Mouse (Mus musculus) heart, adult 8-10 months (tissue): ENCODE measurements at regions not wholly inside any gene's neighbourhood (a gene's known extent, or its start where the extent isn't known, plus 50 kb on each side); places are given as distances from the start of the nearest gene placed in this dataset.
A peak's percentile ranks its signal among the peaks of the same experiment; 100 is the strongest.

Experiments used
- DNase-seq: peaks from one replicate; pipeline ENCODE4 v3.0.0; 2022; ENCODE audit warnings: low spot score

- DNase-seq = no peak
Observed at GRCm38 (mm10) chr1:69376923-69377706, 269.3 kb upstream of the Erbb4 start.

- no peak for DNase-seq
Observed at GRCm38 (mm10) chr1:69375246-69375645, 267.4 kb upstream of the Erbb4 start.

DNA sequence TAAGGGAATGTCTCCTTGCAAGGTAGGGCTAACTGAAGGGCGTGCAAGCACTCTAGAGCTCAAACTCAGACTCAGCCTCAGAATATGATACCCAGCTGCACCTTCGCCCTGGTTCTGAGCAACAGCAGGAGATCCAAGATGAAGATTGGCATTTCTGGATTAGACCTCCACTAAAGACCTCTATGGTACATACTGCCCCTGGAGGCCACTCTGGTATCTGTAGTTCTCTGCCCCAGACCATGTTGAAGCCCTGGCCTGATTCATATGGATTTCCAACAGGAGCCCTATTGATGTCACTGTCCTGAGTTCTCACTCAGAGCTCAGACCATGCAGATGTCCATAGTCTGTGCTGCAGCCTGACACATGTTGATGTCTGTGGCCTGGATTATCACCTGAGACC lies 262.2 kb upstream of the Erbb4 start:
- DNase-seq = no peak

GRCm38 (mm10) chr1:69367531-69367930 lies 259.7 kb upstream of the Erbb4 start:
- no peak for DNase-seq

DNA sequence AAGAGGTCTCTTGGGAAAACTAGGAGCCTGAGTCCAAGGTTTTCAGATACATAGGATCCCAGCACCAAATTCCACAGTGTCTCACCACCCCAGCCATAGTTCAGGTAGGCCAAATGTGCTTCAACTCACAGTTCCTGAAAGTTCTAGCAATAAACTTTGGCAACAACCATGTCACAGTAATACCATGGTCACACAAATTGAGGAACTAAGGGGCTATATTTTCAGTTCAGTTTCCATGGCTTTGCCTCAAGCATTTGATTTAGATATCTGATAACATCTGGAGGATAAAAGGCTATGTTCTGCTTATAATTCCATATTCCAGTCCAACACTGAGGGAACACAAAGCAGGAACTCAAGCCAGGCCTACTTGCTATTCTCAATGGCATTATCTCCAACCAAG lies 256.2 kb upstream of the Erbb4 start:
- no peak for DNase-seq

- no peak for DNase-seq
Observed at GRCm38 (mm10) chr1:69357548-69357947, 249.7 kb upstream of the Erbb4 start.

DNA sequence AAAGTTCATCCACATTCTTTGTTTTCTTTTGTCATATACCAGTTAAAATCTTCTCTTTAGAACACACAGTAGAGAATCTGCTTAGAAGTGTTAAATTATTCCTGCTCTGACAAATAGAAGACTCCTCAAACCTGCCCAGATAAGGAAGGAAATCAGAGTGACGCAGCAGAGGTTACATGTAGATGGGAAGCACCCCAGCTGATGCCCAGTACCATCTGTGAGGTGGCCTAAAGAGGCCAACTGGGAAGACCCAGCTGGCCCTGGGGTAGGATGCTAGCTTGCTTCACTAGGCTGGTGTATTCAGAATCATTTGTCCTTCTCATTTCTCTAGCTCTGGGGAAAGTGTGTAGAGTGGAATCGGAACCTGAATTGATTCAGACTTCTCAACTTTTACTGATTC lies 242.6 kb upstream of the Erbb4 start:
- no peak for DNase-seq

DNA sequence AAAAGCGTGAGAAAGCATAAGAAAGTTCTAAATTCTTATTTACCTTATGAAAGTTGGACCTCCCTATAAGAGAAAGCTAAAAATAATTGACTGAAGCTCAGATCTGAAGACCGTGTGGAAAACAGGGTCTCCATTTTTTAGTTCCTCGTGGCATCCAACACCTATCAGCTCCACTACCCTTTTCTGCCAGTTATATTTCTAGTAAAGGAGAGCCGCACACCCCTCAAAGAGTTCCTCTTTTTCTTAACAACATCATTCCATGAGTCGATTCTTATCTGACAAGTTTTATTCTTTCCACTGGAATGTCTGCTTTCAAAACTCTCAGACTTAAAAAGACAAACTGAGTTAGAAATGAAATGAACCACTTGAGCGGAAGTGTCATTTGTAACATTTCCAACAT lies 242.0 kb upstream of the Erbb4 start:
- DNase-seq = no peak

- DNase-seq = no peak
Observed at GRCm38 (mm10) chr1:69342100-69342499, 234.2 kb upstream of the Erbb4 start.

DNA sequence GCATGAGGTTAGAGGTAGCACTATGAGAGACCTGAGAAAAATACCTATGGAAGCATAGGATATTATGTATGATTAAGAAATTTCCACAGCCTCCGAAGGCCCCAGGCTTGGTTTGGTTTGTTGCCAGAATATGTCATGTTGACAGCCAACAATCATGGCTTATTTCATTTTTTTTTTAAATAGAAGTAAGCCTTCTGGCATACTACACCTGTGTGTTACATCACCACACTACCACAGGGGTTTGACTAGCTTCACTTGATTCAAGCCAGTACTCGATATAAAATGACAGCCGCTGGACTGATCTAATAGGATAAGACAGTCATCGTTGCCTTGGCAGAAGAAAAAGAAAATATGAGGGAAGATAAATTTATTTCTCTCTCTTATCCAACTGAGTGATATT lies 232.6 kb upstream of the Erbb4 start:
- no peak for DNase-seq

- DNase-seq = no peak
Observed at GRCm38 (mm10) chr1:69331418-69332254, 223.8 kb upstream of the Erbb4 start.

- no peak for DNase-seq
Observed at GRCm38 (mm10) chr1:69329399-69329798, 221.5 kb upstream of the Erbb4 start.

GRCm38 (mm10) chr1:69326711-69327110 lies 218.9 kb upstream of the Erbb4 start:
- no peak for DNase-seq

DNA sequence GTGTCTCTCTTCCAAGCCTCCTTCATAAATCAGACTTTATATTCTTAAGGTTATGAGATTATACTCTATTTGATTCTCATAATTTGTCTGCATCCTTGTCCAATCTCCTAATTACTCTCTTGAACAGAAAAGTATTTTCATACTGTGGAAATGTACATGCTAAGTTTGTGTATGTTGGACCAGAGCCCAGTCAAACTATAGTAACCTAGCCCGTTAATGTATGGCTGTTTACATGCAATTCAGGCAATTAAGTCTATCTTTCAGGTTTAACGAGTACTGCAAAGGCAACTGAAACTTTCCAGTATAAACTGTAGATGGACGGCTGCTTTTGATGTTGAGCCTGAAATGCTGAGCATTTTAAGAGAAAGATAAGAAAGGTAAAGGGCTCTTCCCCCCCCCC lies 211.7 kb upstream of the Erbb4 start:
- no peak for DNase-seq

GRCm38 (mm10) chr1:69296816-69297215 lies 189.0 kb upstream of the Erbb4 start:
- no peak for DNase-seq

DNA sequence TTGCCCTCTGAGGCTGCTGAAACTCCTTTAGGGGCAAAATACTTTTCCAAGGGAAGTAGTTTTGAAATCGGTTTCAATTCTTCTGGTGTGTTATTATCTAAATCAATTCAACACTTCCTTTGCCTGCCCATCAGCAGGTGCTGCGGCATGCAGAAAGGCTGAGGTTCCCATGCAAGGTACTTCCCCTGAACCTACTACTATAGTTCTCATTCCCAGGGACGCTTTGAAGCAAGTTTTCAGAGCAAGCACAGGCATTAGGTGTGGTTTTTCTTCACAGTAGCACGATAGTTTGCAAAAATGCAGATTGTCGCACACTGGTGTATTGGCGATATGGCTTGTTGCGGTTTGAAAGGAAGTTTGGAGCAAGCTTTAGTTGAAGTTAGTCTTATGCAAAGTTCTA lies 183.5 kb upstream of the Erbb4 start:
- DNase-seq = no peak

DNA sequence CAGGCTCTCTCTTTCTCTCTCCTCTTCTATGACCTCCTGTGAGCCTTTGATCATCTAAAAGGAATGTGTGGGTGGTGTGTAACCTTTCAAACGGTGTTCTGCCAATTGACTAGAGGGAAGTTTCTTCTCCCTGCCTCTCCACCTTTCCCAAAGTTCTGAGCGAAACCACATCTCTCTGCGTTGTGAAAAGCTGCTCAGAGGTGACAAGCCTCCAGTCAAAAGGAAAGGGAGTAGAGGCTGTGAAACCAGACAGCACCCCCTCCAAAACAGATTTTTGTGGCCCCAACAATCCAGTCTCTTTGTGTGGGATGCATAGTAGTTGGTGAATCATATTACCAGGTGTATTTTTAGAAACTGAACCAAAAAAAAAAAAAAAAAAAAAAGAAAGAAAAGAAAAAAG lies 178.5 kb upstream of the Erbb4 start:
- DNase-seq = no peak

DNA sequence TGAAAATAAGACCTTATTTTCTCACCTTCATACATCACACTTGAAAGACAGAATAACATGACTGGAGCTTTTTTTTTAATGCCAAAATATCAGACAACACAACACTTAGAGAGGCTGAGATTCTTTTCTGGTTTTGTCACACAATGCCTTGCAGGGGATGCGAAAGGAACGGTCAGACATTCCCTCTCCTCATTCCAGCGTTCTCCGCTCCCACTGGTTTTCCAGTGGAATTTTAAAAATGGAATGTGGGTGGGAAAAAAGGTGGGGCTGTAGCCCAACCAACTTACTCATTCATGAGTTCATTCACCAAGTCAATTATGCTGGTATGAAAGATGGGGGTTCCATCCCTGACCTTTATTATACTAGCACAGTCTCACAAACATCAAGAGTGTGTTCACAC lies 169.6 kb upstream of the Erbb4 start:
- DNase-seq = no peak

DNA sequence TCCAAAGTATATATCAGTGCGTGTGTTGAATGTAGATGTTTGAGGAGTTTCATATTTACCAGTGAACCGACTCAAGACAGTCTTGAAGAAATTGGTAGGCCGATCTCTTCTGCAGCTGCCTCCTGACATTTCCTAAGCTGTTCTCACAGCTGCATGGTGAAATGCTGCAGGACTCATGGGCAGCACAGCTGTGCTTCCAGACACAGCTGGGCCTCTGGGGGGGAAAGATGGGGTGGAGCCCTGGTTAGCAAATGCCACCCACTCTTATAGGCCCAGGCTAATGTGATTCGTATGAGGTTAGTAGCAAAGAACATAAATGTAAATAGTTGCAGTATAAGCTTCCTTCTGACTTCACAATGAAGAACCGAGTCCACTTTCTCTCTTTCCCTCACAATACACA lies 139.8 kb upstream of the Erbb4 start:
- DNase-seq = no peak

GRCm38 (mm10) chr1:69242289-69242909 lies 134.5 kb upstream of the Erbb4 start:
- DNase-seq = no peak

- peak; percentile 4 for DNase-seq
Observed at GRCm38 (mm10) chr1:69241502-69242214, 133.8 kb upstream of the Erbb4 start.

GRCm38 (mm10) chr1:69227864-69228263 lies 120.0 kb upstream of the Erbb4 start:
- no peak for DNase-seq
